Mouse (Mus musculus) megakaryocyte, embryonic 14.5 days (primary cell): ENCODE measurements around the gene Myo1b. TPM values are rescaled to one million over a fixed set of nuclear protein-coding genes. Genes with fewer than 3 reads are reported as not detected.

Source experiments
- H3K27me3 ChIP-seq: replicated peaks from 2 replicates; pipeline ENCODE3; 2012; ENCODE audit warnings: inconsistent platforms
- H3K36me3 ChIP-seq: replicated peaks from 2 replicates; pipeline ENCODE3; 2012; ENCODE audit warnings: low read length, inconsistent platforms, mixed read lengths
- H3K4me1 ChIP-seq: 2 replicates; pipeline ENCODE4 v1.6.1; 2012; ENCODE audit warnings: inconsistent platforms
- H3K4me3 ChIP-seq: replicated peaks from 2 replicates; pipeline ENCODE3; 2012; ENCODE audit warnings: moderate library complexity, mild to moderate bottlenecking, inconsistent platforms
- H3K9me3 ChIP-seq: 2 replicates; pipeline ENCODE4 v1.6.1; 2012; ENCODE audit warnings: inconsistent platforms
- FLI1 ChIP-seq: IDR thresholded peaks from 2 replicates; pipeline ENCODE4 v1.6.1; 2012; ENCODE audit warnings: low read length, inconsistent platforms, mixed read lengths
- GATA1 ChIP-seq: IDR thresholded peaks from 3 replicates; pipeline ENCODE4 v1.6.1; 2012; ENCODE audit warnings: mixed read lengths, low read length, inconsistent platforms, borderline replicate concordance
- polyA plus RNA-seq: library from polyadenylated mRNA; stranded (reverse); fragments of >175 nt; gene quantifications from 2 replicates; pipeline ENCODE4 v1.2.3, GENCODE M21; 2012; ENCODE audit warnings: low replicate concordance; ENCODE audit not compliant: insufficient read depth

Myo1b gene
- polyA plus RNA-seq, 1 experiment = 0.43 TPM

DNA sequence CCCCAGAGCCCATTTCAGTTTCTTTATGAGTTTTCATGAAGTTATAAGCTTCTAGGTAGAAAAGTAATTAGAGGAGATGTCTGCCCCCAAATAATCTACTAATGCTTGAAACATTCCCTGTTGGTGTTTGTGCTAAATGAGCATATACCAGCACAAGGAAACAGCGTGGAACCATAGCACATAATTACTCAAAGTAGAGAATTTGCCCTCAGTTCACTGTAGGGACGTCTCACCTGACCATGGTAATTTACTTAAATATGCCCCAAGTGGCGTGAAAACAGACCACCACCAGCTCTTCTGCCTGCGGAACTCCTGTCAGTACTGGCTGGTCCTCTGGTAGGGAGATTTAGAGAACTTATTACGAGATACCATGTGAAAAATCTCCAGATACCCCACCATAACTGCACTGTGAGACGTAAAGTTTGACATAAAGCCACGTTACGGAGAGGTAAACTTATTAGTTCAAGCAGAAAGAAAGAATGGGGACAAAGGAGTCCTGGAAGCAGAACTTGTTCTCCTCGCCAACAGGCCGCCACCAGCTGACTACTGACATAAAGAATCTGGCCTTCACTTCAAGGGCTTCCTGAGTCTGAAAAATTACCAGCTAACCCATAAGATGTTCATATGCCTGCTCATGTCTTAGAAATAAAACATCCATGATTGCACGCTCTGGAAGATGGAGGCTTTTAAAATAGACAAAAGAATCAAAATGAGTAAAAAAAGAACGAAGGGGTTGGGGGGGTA, 111.4 kb downstream of the Myo1b start:
- TF ChIP-seq GATA1 = no peak
- TF ChIP-seq FLI1 = no peak
- no peaks in the 10 kb centered on the region for H3K27me3 ChIP-seq

DNA sequence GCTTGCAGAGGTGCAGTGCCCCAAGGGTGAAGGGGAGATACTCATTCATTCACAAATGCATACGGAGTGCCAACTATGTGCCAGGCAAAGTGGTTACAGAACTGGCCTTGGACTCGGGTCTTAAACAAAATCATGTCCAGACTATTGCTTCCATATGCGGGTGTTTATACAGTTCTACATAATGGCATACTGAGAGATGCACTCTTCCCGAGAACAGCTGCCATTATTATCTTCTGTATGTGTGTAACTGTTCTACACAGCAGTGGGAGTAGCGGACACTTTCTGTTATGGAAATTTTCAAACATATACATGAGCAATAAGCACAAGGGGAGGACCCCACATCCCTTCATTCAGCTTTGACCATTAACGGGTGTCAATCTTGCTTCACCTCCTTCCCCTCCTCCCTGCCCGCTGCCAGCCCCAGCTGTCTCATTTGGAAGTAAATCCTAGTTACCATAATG, 117.8 kb downstream of the Myo1b start:
- Histone ChIP-seq H3K9me3 (no peaks in the 10 kb centered on the region), H3K4me3 (no peak overlapping the region), H3K36me3 (no peaks in the 10 kb centered on the region), H3K4me1 (no peaks in the 10 kb centered on the region), H3K27me3 (no peaks in the 10 kb centered on the region)
- TF ChIP-seq FLI1 (no peak), GATA1 (no peak)

More for the DNA sequence above, 111.4 kb downstream of the Myo1b start:
- H3K36me3 ChIP-seq = no peaks in the 10 kb centered on the region
- no peak overlapping the region for H3K4me3 ChIP-seq
- H3K4me1 ChIP-seq = 0 out of 2 replicates have a peak, but pooled peaks cover 3% of the 10 kb centered on the region
- no peaks in the 10 kb centered on the region for H3K9me3 ChIP-seq

DNA sequence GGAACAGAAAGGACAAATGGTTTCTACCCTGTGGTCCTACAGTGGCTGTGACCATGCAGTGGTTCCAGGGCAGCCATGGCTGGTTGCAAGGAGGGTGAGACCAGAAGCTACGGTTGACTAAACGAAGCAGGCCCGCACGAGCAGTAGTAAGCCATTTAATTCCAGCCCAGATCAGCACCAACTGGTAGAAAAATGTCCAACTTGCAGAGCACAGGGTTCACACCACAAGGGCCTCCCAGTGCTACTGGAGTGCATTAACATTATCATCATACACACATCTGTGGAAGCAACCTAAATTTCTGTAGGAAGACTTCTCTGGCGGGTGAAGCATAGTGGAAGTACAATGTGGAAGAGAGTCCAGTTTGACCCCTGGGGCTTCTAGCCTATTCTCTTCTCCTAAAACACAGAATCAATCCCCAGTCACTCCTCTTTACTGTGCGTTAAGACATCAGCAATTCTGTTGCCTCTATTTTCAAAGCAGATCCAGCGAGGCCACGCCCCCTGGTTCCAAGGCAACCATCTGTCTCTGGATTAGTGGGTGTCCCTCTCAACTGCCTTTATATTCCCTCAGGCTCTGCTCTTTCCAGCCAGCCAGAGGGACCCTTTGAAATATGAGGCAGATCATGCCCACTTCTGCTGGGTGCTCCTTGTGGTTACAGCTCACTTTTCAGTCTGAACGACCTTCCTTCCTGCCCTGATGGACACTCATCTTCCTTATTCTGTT, 120.1 kb downstream of the Myo1b start:
- Histone ChIP-seq H3K4me3 (no peak overlapping the region), H3K9me3 (no peaks in the 10 kb centered on the region), H3K4me1 (no peaks in the 10 kb centered on the region), H3K36me3 (no peaks in the 10 kb centered on the region), H3K27me3 (no peaks in the 10 kb centered on the region)
- no peak for TF ChIP-seq GATA1
- TF ChIP-seq FLI1 = no peak

DNA sequence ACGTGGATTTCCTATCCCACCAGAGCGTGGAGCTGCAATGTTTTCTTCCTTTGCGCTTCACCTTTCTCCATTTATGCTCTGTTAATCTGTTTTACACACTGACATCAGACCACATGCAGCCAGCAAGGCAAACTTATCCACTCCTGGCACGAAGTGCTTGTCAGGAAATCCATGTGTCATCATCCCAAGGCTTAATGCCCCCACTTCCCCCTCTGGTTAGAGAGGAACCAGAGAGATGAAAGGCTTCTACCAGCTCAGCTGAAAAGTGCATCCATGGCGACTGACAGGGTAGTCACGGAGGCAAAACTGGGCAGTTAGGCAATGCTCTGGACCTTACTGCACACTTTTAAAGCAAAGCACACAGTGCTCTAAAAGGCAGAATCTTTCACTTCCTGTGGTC, 126.6 kb downstream of the Myo1b start:
- no peaks in the 10 kb centered on the region for H3K27me3 ChIP-seq
- H3K9me3 ChIP-seq = no peaks in the 10 kb centered on the region
- H3K36me3 ChIP-seq = no peaks in the 10 kb centered on the region
- peaks cover 4% of the 10 kb centered on the region for H3K4me1 ChIP-seq
- TF ChIP-seq FLI1 (no peak), GATA1 (no peak)
- no peak overlapping the region for H3K4me3 ChIP-seq

GRCm38 (mm10) chr1:51782091-51782490, 133.8 kb downstream of the Myo1b start:
- Histone ChIP-seq H3K36me3 (no peaks in the 10 kb centered on the region), H3K4me3 (no peak overlapping the region), H3K4me1 (no peaks in the 10 kb centered on the region), H3K9me3 (no peaks in the 10 kb centered on the region), H3K27me3 (no peaks in the 10 kb centered on the region)
- TF ChIP-seq FLI1 (no peak), GATA1 (no peak)

GRCm38 (mm10) chr1:51780357-51780756, 135.5 kb downstream of the Myo1b start:
- H3K4me3 ChIP-seq = no peak overlapping the region

DNA sequence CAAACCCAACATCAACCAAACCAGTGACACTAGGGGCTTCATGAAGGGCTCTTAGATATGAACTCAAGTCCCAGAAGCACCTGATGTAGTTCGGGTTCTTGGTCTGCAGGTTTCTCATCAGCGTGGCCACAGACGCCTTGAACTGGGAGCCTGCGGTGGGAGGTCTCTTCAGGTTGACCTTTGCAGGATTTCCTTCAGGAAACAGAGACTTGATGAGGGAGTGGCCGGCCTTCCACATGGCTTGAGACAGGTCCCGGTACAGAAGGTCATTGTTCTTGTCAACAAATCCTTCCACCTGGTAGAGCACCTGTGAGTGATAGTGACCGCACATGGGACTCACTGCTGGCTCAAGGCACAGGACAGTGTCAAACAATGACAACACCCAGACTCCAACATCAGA, 137.6 kb downstream of the Myo1b start:
- Histone ChIP-seq H3K4me3 (no peak overlapping the region), H3K9me3 (no peaks in the 10 kb centered on the region), H3K27me3 (no peaks in the 10 kb centered on the region), H3K4me1 (no peaks in the 10 kb centered on the region), H3K36me3 (no peaks in the 10 kb centered on the region)
- TF ChIP-seq FLI1 = no peak
- TF ChIP-seq GATA1 = no peak

More at GRCm38 (mm10) chr1:51780357-51780756, 135.5 kb downstream of the Myo1b start:
- Histone ChIP-seq H3K36me3 (no peaks in the 10 kb centered on the region), H3K9me3 (no peaks in the 10 kb centered on the region), H3K27me3 (no peaks in the 10 kb centered on the region), H3K4me1 (no peaks in the 10 kb centered on the region)
- no peak for TF ChIP-seq FLI1

DNA sequence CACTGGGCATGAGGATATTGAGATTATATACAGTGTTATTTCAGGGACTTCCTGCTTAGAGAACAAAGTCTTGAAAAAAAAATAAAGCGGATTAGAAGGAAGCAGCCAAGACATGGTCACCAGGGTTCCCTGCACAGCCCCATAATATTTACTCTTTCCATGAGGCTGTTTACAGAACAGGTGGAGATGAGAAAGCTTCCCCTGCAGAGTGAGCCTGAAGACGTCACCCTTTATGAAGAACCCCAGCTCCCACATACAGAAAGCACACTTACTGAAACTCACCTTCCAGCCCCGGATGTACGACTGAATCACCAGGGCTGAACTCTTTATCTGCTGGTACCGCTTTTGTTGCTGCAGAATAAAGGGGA, 145.4 kb downstream of the Myo1b start:
- TF ChIP-seq GATA1 (no peak), FLI1 (no peak)
- Histone ChIP-seq H3K4me3 (no peak overlapping the region), H3K9me3 (0 out of 2 replicates have a peak, but pooled peaks cover 2% of the 10 kb centered on the region), H3K27me3 (no peaks in the 10 kb centered on the region), H3K36me3 (no peaks in the 10 kb centered on the region), H3K4me1 (no peaks in the 10 kb centered on the region)

DNA sequence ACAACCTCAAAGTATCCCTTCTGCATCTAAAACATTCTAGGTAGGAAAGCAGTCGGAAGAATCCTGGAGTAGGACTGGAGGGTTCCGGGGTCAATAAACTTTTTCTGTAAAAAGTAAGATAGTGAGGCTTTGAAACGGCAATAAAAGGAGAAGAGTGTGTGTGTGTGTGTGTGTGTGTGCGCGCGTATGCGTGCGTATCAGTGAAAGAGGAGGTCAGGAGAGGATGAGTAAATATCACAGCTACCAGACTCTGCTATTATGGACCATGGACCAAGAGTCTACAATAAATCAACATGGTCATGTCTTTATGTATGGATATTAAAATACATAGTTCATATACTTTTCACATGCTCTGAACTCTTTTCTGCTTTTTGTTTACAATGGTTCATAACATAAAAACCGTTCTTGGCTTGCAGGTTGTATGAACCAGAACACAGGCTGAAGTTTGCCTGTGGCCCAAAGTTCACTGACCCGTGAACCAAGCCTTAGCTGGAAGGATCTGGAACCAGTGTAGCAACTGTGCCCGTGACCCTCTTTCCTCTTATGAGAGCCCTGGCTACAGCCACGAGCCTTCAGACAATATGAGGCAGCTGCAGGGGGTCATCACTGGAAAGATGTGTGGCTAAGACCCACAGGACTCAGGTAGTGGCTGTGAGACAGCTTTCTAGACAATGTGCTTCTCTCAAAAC, 145.9 kb downstream of the Myo1b start:
- TF ChIP-seq GATA1 = no peak
- no peak for TF ChIP-seq FLI1
- H3K9me3 ChIP-seq = 0 out of 2 replicates have a peak, but pooled peaks cover 2% of the 10 kb centered on the region

More for the DNA sequence above, 145.9 kb downstream of the Myo1b start:
- Histone ChIP-seq H3K4me3 (no peak overlapping the region), H3K27me3 (no peaks in the 10 kb centered on the region), H3K36me3 (no peaks in the 10 kb centered on the region), H3K4me1 (no peaks in the 10 kb centered on the region)
